Mouse (Mus musculus) layer of hippocampus, adult 8-10 months (tissue): ENCODE measurements at regions not wholly inside any gene's neighbourhood (a gene's known extent, or its start where the extent isn't known, plus 50 kb on each side); places are given as distances from the start of the nearest gene placed in this dataset.
"Not testable (repeated sequence)": the region's sequence is repeated elsewhere in the genome, so short reads cannot be mapped to it uniquely, and the experiment has no call there.

ENCODE experiments used
- DNase-seq, 2 experiments: peaks; one replicate each; pipeline ENCODE4 v3.0.0; 2022; ENCODE audit warnings: low spot score in 2 of 2

DNA sequence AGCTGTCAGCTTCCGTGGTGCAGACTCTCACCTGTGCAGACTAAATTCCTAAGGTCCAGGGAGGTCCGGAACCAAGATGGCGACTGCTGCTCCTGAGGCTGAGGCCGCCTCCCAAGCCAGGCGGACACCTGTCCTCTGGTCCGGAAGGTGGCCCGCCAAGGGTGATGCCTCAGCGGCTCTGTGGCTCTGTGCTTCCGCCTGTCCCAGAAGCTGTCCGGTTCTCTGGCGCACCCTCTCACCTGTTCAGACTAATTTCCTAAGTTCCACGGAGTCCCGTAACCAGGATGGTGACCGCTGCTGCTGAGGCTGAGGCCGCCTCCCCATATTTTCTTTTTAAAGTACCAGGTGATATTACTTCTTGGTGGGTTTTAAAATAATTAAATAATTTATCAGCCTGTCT lies 65.4 kb upstream of the B3galnt2 start:
- not testable (repeated sequence) for DNase-seq

DNA sequence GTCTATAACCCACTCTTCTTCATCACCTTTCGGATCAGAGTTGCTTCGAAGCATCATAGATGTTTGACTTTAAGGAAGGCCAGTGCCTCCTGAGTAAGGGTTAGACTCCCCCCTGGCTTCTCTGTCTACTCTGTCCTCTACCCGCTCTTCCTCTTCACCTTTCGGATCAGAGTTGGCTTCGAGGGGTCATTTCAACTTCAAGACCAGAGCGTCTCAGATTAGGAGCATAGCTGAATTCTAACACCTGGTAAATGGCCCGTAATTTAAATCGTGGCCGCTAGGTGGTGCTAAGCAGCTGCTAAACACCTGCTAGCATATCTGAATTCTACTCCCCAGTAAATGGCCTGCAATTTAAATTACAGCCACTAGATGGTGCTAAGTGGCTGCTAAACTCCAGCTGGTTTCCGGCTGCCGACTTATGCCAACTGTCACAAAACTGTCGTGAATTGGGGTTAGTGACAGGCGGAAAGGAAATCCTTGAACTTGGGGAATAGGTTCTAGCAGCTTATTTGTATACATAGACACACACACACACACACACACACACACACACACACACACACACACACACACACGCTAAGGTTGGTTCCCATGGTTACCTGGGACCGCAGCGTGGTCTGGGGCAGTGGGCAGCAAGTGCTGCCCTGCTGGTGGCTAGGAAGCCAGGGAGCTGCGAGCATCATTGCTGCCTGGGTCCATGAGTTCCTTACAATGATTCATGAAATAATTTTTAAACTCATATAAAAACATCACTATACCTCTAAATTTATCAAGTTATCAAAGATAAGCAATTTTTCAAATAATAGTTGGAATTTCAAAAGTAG lies 64.8 kb upstream of the B3galnt2 start:
- DNase-seq = peak; percentile 95 to 97

DNA sequence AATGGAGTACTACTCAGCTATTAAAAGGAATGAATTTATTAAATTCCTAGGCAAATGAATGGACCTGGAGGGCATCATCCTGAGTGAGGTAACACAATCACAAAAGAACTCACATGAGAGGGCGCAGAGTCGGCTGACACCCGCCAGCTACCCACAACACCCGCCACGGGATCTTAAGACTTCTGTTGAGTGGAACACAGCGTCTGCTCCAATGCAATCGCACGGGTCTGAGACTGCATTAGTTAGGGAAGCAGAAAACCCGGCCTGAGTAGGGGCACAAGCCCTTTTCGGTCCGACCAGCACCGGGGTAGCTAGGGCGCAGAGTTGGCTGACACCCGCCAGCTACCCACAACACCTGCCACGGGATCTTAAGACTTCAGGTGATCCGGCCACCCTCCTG lies 52.1 kb upstream of the B3galnt2 start:
- not testable (repeated sequence) for DNase-seq
